Mouse (Mus musculus) kidney, embryonic 15.5 days (tissue): ENCODE results near the gene Olfr574. TPM values are rescaled to one million over a fixed set of nuclear protein-coding genes. Genes with fewer than 3 reads are reported as not detected.

ENCODE experiments used
- ATAC-seq: fragments of 200-750 bp; cut with Nextera tagmentation; replicated peaks from 2 replicates; pipeline ENCODE4 v1.8.0; 2017; ENCODE audit warnings: moderate TSS enrichment; ENCODE audit not compliant: low FRiP score
- H3K27ac ChIP-seq: fragments of 300-500 bp; sonication (generic); 2 replicates; pipeline ENCODE4 v1.5.1; 2015; ENCODE audit warnings: mild to moderate bottlenecking, inconsistent platforms
- H3K27me3 ChIP-seq: fragments of 300-500 bp; sonication (generic); 2 replicates; pipeline ENCODE4 v1.6.1; 2015; ENCODE audit warnings: inconsistent platforms
- H3K36me3 ChIP-seq: fragments of 300-500 bp; sonication (generic); 2 replicates; pipeline ENCODE4 v1.6.1; 2015; ENCODE audit warnings: inconsistent platforms
- H3K4me1 ChIP-seq: fragments of 300-500 bp; sonication (generic); 2 replicates; pipeline ENCODE4 v1.6.1; 2015; ENCODE audit warnings: inconsistent platforms
- H3K4me2 ChIP-seq: fragments of 300-500 bp; sonication (generic); 2 replicates; pipeline ENCODE4 v1.6.1; 2015; ENCODE audit warnings: moderate library complexity, mild to moderate bottlenecking, inconsistent platforms
- H3K4me3 ChIP-seq: fragments of 300-500 bp; sonication (generic); replicated peaks from 2 replicates; pipeline ENCODE4 v1.5.1; 2015; ENCODE audit warnings: mild to moderate bottlenecking, inconsistent platforms
- H3K9ac ChIP-seq: fragments of 300-500 bp; sonication (generic); 2 replicates; pipeline ENCODE4 v1.6.1; 2015; ENCODE audit warnings: mild to moderate bottlenecking, inconsistent platforms
- H3K9me3 ChIP-seq: fragments of 300-500 bp; sonication (generic); replicated peaks from 2 replicates; pipeline ENCODE4 v1.6.1; 2016; ENCODE audit warnings: inconsistent platforms
- WGBS: fragments of 180-500 bp; shearing (Covaris S2); methylation state at CpG from one replicate; pipeline ENCODE4 v1.1.7; 2015; ENCODE audit warnings: mixed read lengths; 5-methylcytosine and 5-hydroxymethylcytosine counted together
- polyA plus RNA-seq: library from polyadenylated mRNA; unstranded; fragments of >200 nt; fragmentation: Nextera tagmentation; extraction: Ambion mirVana; gene quantifications from 2 replicates; pipeline ENCODE4 v1.2.1, GENCODE M21; 2015

The Olfr574 gene
- polyA plus RNA-seq, 1 experiment from 2014 or later, result not detected

DNA sequence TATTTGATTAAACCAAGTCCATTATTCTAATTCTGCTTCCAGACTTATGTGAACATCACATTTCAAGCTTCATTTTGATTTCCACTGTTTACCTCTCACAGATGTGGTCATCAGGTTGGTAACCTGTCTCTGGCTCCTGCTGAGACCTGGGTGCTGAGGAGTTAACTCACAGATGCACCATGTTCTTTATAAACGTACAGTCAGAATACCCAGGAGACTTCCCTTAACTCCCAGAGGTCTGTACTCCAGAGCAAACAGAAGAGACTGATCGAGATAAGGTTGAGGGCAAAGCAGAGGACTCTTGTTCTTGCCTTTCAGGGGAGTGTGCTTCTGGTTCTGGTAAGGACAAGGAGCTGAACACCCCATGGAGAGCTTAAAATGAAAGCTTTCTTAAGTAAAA, 14.1 kb downstream of the Olfr574 start, which contains the start of gene Olfr576:
Olfr576 (plus strand) TSS at position 301 of the 400 bp plus-strand sequence.
- H3K27ac ChIP-seq, result no peak within 1 kb of the TSS
- WGBS, result 49% methylated on average over 2 of the region's 2 CpGs
- no peak within 1 kb of the TSS for H3K4me3 ChIP-seq
- H3K4me2 ChIP-seq, result no peak within 1 kb of the TSS
- no peaks in the 10 kb centered on the region for H3K27me3 ChIP-seq
- H3K36me3 ChIP-seq, result no peaks in the 10 kb centered on the region
- no peak within 1 kb of the TSS for H3K9ac ChIP-seq
- no peaks in the 10 kb centered on the region for H3K9me3 ChIP-seq
- H3K4me1 ChIP-seq, result no peaks in the 10 kb centered on the region
- no peak for ATAC-seq

DNA sequence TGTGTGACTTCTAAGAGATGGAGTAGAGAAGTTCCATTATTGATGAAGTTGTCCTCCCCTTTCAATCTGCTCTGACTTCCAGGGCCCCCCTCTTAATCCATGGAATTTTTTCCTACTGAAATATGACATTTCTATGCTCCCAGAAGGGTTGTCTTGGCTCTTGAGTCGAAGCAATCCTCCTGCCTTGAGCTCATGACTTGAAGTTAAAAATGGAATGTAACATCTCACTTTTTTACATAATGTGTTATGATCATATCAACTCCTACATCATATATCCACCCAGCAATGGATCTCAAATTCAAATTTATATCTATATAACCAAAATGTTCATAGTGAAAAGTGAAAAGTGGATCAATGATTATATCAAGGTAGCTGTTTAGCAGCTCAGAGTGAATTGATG, 26.1 kb downstream of the Olfr574 start:
- whole genome bisulfite sequencing, result 46% methylated on average over 1 of the region's 1 CpGs

DNA sequence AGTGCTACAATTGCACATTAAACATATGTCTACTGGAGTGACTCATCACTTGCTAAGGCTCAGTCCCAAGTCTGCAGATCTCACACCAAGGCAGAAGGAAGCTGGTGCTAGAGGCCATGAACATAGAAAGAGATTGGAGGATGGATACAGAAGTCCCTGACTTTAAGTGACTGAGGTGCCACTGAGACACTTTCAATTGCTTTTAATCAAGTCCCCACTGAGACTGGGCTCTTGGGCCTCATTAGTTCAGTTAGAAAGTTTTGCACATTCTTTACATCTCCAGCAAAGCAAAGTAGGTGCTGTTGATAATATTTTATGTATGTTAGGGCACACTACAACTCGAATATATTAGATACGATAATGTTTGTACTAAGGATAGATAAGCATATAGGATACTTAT, 27.6 kb downstream of the Olfr574 start, which contains the start of gene Olfr577:
Olfr577 (minus strand) TSS at position 101 of the 400 bp plus-strand sequence.
- no peaks in the 10 kb centered on the region for H3K36me3 ChIP-seq
- H3K27ac ChIP-seq, result no peak within 1 kb of the TSS
- H3K4me2 ChIP-seq, result no peak within 1 kb of the TSS
- H3K9ac ChIP-seq, result no peak within 1 kb of the TSS
- no peak within 1 kb of the TSS for H3K4me3 ChIP-seq
- no peaks in the 10 kb centered on the region for H3K27me3 ChIP-seq
- H3K4me1 ChIP-seq, result no peaks in the 10 kb centered on the region
- no peaks in the 10 kb centered on the region for H3K9me3 ChIP-seq
- ATAC-seq, result no peak
- 79% methylated on average over 2 of the region's 2 CpGs for WGBS

More for the DNA sequence above, 26.1 kb downstream of the Olfr574 start:
- no peak overlapping the region for H3K9ac ChIP-seq
- ATAC-seq, result no peak
- no peak overlapping the region for H3K4me3 ChIP-seq
- H3K9me3 ChIP-seq, result no peaks in the 10 kb centered on the region
- no peak overlapping the region for H3K4me2 ChIP-seq
- H3K4me1 ChIP-seq, result no peaks in the 10 kb centered on the region
- H3K36me3 ChIP-seq, result no peaks in the 10 kb centered on the region
- no peak overlapping the region for H3K27ac ChIP-seq
- H3K27me3 ChIP-seq, result no peaks in the 10 kb centered on the region

DNA sequence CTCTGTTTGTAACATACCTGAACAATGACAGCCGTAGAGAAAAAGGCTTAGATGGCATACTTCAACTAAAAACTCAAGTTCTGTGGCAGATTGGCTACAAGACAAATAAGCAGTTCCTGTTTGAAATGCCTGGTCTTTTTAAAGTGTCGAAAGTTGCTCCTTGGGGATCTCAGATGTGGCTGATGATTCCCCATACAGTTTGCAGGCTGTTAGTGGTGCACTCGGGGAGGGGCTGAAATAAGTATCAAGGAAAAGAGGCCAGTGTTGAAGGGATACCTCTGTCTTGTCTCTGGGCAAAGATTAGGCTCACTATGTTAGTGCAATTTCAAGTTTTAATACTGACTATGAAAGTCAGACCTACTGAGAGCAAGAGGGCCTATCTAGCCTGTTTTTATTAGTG, 41.0 kb downstream of the Olfr574 start, which contains the start of gene Olfr578:
Olfr578 (minus strand) TSS at position 101 of the 400 bp plus-strand sequence.
- Histone ChIP-seq H3K4me1 (no peaks in the 10 kb centered on the region), H3K4me3 (no peak within 1 kb of the TSS), H3K27ac (no peak within 1 kb of the TSS), H3K9ac (no peak within 1 kb of the TSS), H3K36me3 (no peaks in the 10 kb centered on the region), H3K9me3 (no peaks in the 10 kb centered on the region), H3K27me3 (no peaks in the 10 kb centered on the region), H3K4me2 (no peak within 1 kb of the TSS)
- WGBS, result 77% methylated on average over 3 of the region's 3 CpGs
- ATAC-seq, result no peak

Other genes starting within 250 kb of the Olfr574 start
- 0.78 and 0.81 TPM in 2 replicates for gene Olfr558, start 246.3 kb upstream of the Olfr574 start, polyA plus RNA-seq
- not detected in 2 replicates for gene Olfr33, start 229.4 kb upstream of the Olfr574 start, polyA plus RNA-seq
- not detected in 2 replicates for gene Olfr559, start 221.0 kb upstream of the Olfr574 start, polyA plus RNA-seq
- gene Olfr560, start 189.1 kb upstream of the Olfr574 start, polyA plus RNA-seq, result not detected in 2 replicates
- 0.27 and 0.48 TPM in 2 replicates for gene Olfr78, start 189.0 kb upstream of the Olfr574 start, polyA plus RNA-seq
- not detected in 2 replicates for gene Olfr561, start 177.2 kb upstream of the Olfr574 start, polyA plus RNA-seq
- gene Olfr564, start 145.0 kb upstream of the Olfr574 start, polyA plus RNA-seq, result not detected in 2 replicates
- not detected in 2 replicates for gene Olfr566, start 89.7 kb upstream of the Olfr574 start, polyA plus RNA-seq
- not detected in 2 replicates for gene Olfr568, start 71.3 kb upstream of the Olfr574 start, polyA plus RNA-seq
- not detected in 2 replicates for gene Olfr569, start 57.6 kb upstream of the Olfr574 start, polyA plus RNA-seq
- not detected in 2 replicates for gene Olfr570, start 53.9 kb upstream of the Olfr574 start, polyA plus RNA-seq
- gene Olfr571, start 30.9 kb upstream of the Olfr574 start, polyA plus RNA-seq, result not detected in 2 replicates
- not detected in 2 replicates for gene Olfr572, start 24.1 kb upstream of the Olfr574 start, polyA plus RNA-seq
- not detected in 2 replicates for gene Olfr573-ps1, start 5.9 kb upstream of the Olfr574 start, polyA plus RNA-seq
- not detected in 2 replicates for gene Olfr575, start 10.3 kb downstream of the Olfr574 start, polyA plus RNA-seq
- gene Olfr576, start 14.2 kb downstream of the Olfr574 start, polyA plus RNA-seq, result not detected in 2 replicates
- gene Olfr577, start 27.5 kb downstream of the Olfr574 start, polyA plus RNA-seq, result not detected in 2 replicates
- not detected in 2 replicates for gene Olfr578, start 40.9 kb downstream of the Olfr574 start, polyA plus RNA-seq
- not detected in 2 replicates for gene Olfr582, start 89.6 kb downstream of the Olfr574 start, polyA plus RNA-seq
- gene Olfr583, start 102.8 kb downstream of the Olfr574 start, polyA plus RNA-seq, result not detected in 2 replicates
- not detected in 2 replicates for gene Olfr584, start 133.4 kb downstream of the Olfr574 start, polyA plus RNA-seq
- gene Olfr585, start 149.3 kb downstream of the Olfr574 start, polyA plus RNA-seq, result not detected in 2 replicates
- gene Olfr586, start 177.2 kb downstream of the Olfr574 start, polyA plus RNA-seq, result not detected in 2 replicates
- not detected in 2 replicates for gene Olfr588-ps1, start 192.4 kb downstream of the Olfr574 start, polyA plus RNA-seq
- gene Olfr589, start 207.9 kb downstream of the Olfr574 start, polyA plus RNA-seq, result not detected in 2 replicates
- gene Olfr591, start 229.9 kb downstream of the Olfr574 start, polyA plus RNA-seq, result not detected in 2 replicates
- gene Olfr592, start 236.3 kb downstream of the Olfr574 start, polyA plus RNA-seq, result not detected in 2 replicates